Mouse (Mus musculus) heart, postnatal 4 days (tissue): ENCODE data around the gene Fam222a. TPM values are rescaled to one million over a fixed set of nuclear protein-coding genes. Genes with fewer than 3 reads are reported as not detected.

Experiments used
- DNase-seq: peaks from one replicate; pipeline ENCODE4 v3.0.0; 2021
- total RNA-seq, 2 experiments: library from RNA; stranded (reverse); gene quantifications; 2 replicates each; pipeline ENCODE4 v1.2.3; 2021

Fam222a gene
- total RNA-seq, 2 experiments from 2014 or later, result 6.0 to 7.0 TPM

GRCm38 (mm10) chr5:114584293-114585104 lies 16.7 kb downstream of the Fam222a start:
- DNase-seq, result no peak

GRCm38 (mm10) chr5:114585682-114586081 lies 17.9 kb downstream of the Fam222a start:
- DNase-seq, result no peak

GRCm38 (mm10) chr5:114587908-114588307 lies 20.1 kb downstream of the Fam222a start:
- peak; percentile 77 for DNase-seq

- DNase-seq, result no peak
Measured at GRCm38 (mm10) chr5:114588416-114588815, 20.6 kb downstream of the Fam222a start.

GRCm38 (mm10) chr5:114589026-114589425 lies 21.2 kb downstream of the Fam222a start:
- no peak for DNase-seq

GRCm38 (mm10) chr5:114589454-114589853 lies 21.6 kb downstream of the Fam222a start:
- DNase-seq, result no peak

- no peak for DNase-seq
Measured at GRCm38 (mm10) chr5:114590043-114590913, 22.5 kb downstream of the Fam222a start.

GRCm38 (mm10) chr5:114591151-114591561 lies 23.3 kb downstream of the Fam222a start:
- DNase-seq, result no peak

- no peak for DNase-seq
Measured at GRCm38 (mm10) chr5:114592463-114593160, 24.8 kb downstream of the Fam222a start.

GRCm38 (mm10) chr5:114593161-114593821 lies 25.5 kb downstream of the Fam222a start:
- DNase-seq, result no peak

GRCm38 (mm10) chr5:114593949-114594348 lies 26.1 kb downstream of the Fam222a start:
- DNase-seq, result no peak

GRCm38 (mm10) chr5:114594741-114595241 lies 27.0 kb downstream of the Fam222a start:
- peak; percentile 45 for DNase-seq

- peak; percentile 53 for DNase-seq
Measured at GRCm38 (mm10) chr5:114596604-114597003, 28.8 kb downstream of the Fam222a start.

GRCm38 (mm10) chr5:114597222-114597621 lies 29.4 kb downstream of the Fam222a start:
- DNase-seq, result no peak

GRCm38 (mm10) chr5:114597652-114598051 lies 29.8 kb downstream of the Fam222a start:
- no peak for DNase-seq

GRCm38 (mm10) chr5:114602012-114602411 lies 34.2 kb downstream of the Fam222a start:
- no peak for DNase-seq

GRCm38 (mm10) chr5:114603975-114604374 lies 36.2 kb downstream of the Fam222a start:
- no peak for DNase-seq

GRCm38 (mm10) chr5:114604781-114605290 lies 37.0 kb downstream of the Fam222a start:
- DNase-seq, result peak; percentile 35

GRCm38 (mm10) chr5:114605981-114606380 lies 38.2 kb downstream of the Fam222a start:
- DNase-seq, result no peak

GRCm38 (mm10) chr5:114607651-114608050 lies 39.8 kb downstream of the Fam222a start:
- DNase-seq, result peak; percentile 85

GRCm38 (mm10) chr5:114608516-114608915 lies 40.7 kb downstream of the Fam222a start:
- peak; percentile 88 for DNase-seq

- DNase-seq, result no peak
Measured at GRCm38 (mm10) chr5:114611256-114611655, 43.4 kb downstream of the Fam222a start.
